Mouse (Mus musculus) heart, postnatal 0 days (tissue): ENCODE measurements at regions not wholly inside any gene's neighbourhood (a gene's known extent, or its start where the extent isn't known, plus 50 kb on each side); places are given as distances from the start of the nearest gene placed in this dataset.
"Not testable (repeated sequence)": the region's sequence is repeated elsewhere in the genome, so short reads cannot be mapped to it uniquely, and the experiment has no call there.

Experiments used
- ATAC-seq: fragments of 200-750 bp; cut with Nextera tagmentation; 2 replicates; pipeline ENCODE4 v1.8.0; 2017; ENCODE audit warnings: low read depth, moderate number of reproducible peaks, moderate library complexity; ENCODE audit not compliant: insufficient read depth
- DNase-seq: peaks from one replicate; pipeline ENCODE4 v3.0.0-alpha.2; 2016; ENCODE audit warnings: low spot score
- H3K27ac ChIP-seq: fragments of 300-500 bp; sonication (generic); 2 replicates; pipeline ENCODE4 v1.5.1; 2014; ENCODE audit warnings: low read depth, mild to moderate bottlenecking
- H3K27me3 ChIP-seq: fragments of 300-500 bp; sonication (generic); 2 replicates; pipeline ENCODE4 v1.6.1; 2014; ENCODE audit warnings: low read length, mixed read lengths; ENCODE audit not compliant: control insufficient read depth, insufficient read depth
- H3K36me3 ChIP-seq: fragments of 300-500 bp; sonication (generic); replicated peaks from 2 replicates; pipeline ENCODE4 v1.6.1; 2014; ENCODE audit warnings: low read length, mixed read lengths; ENCODE audit not compliant: control insufficient read depth, insufficient read depth
- H3K4me1 ChIP-seq: fragments of 300-500 bp; sonication (generic); 2 replicates; pipeline ENCODE4 v1.6.1; 2014; ENCODE audit warnings: antibody characterized with exemption; ENCODE audit not compliant: control insufficient read depth, insufficient read depth
- H3K4me2 ChIP-seq: fragments of 300-500 bp; sonication (generic); 2 replicates; pipeline ENCODE4 v1.6.1; 2014; ENCODE audit warnings: low read depth, mild to moderate bottlenecking, low read length, moderate library complexity
- H3K4me3 ChIP-seq: fragments of 300-500 bp; sonication (generic); 2 replicates; pipeline ENCODE4 v1.5.1; 2014; ENCODE audit warnings: low read depth, low read length
- H3K9ac ChIP-seq: fragments of 300-500 bp; sonication (generic); replicated peaks from 2 replicates; pipeline ENCODE4 v1.6.1; 2014; ENCODE audit warnings: low read depth, low read length, mixed read lengths
- H3K9me3 ChIP-seq: fragments of 300-500 bp; sonication (generic); replicated peaks from 2 replicates; pipeline ENCODE4 v1.6.1; 2016; ENCODE audit warnings: low read length; ENCODE audit not compliant: control insufficient read depth
- CTCF ChIP-seq: IDR thresholded peaks from 2 replicates; pipeline ENCODE4 v1.5.1; 2016; ENCODE audit warnings: antibody characterized with exemption, control low read depth, low read depth
- EP300 ChIP-seq: IDR thresholded peaks from 2 replicates; pipeline ENCODE4 v1.6.1; 2016; ENCODE audit warnings: antibody characterized with exemption, low read depth
- WGBS: fragments of 180-500 bp; shearing (Covaris S2); extraction: QIAGEN DNeasy Blood & Tissue Kit; methylation state at CpG from one replicate; pipeline ENCODE4 v1.1.7; 2014; 5-methylcytosine and 5-hydroxymethylcytosine counted together

DNA sequence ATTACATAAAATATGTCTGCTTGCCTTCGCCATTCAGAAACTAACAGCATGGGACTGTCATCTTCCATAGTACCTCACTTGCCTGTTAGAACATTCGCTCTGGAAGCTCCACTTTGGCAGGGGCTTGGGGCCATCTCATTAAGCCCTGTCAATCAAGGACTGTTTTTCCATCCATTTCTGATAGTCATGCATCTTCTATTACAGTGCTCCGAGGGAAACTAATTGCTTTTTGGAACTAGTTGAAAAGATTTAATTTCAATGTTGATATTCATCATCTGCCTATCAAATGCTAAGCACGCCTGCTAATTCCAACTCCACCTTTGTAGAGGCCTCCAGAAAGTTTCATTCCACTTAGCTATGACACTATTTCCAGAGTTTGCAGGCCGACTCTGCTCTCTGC, 232.7 kb downstream of the Diras2 start:
- DNase-seq (no peak), ATAC-seq (no peak)
- TF ChIP-seq EP300 = no peak
- TF ChIP-seq CTCF = no peak
- Histone ChIP-seq H3K36me3 (no peaks in the 10 kb centered on the region), H3K9me3 (no peaks in the 10 kb centered on the region), H3K4me2 (no peak overlapping the region), H3K27ac (no peak overlapping the region), H3K27me3 (no peaks in the 10 kb centered on the region), H3K4me1 (no peaks in the 10 kb centered on the region), H3K9ac (no peak overlapping the region), H3K4me3 (no peak overlapping the region)
- WGBS = 75% methylated on average over 5 of the region's 5 CpGs

DNA sequence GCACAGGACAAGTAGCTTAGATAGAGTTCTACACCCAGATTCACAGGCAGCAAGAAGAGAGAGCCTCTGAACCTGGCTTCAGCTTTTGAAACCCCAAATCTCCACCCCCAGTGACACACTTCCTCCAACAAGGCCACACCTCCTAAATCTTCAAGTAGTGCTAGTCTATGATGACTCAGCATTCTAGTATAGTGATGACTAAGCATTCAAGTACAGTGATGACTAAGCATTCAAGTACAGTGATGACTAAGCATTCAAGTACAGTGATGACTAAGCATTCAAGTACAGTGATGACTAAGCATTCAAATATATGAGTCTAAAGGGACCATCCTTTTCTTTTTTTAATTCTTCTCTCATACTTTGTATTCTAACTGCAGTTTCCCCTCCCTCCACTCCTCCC, 225.8 kb downstream of the Diras2 start:
- H3K4me3 ChIP-seq, H3K9ac ChIP-seq, DNase-seq, H3K36me3 ChIP-seq, H3K27me3 ChIP-seq, H3K9me3 ChIP-seq, H3K27ac ChIP-seq, ATAC-seq, H3K4me1 ChIP-seq, H3K4me2 ChIP-seq: not testable (repeated sequence)

DNA sequence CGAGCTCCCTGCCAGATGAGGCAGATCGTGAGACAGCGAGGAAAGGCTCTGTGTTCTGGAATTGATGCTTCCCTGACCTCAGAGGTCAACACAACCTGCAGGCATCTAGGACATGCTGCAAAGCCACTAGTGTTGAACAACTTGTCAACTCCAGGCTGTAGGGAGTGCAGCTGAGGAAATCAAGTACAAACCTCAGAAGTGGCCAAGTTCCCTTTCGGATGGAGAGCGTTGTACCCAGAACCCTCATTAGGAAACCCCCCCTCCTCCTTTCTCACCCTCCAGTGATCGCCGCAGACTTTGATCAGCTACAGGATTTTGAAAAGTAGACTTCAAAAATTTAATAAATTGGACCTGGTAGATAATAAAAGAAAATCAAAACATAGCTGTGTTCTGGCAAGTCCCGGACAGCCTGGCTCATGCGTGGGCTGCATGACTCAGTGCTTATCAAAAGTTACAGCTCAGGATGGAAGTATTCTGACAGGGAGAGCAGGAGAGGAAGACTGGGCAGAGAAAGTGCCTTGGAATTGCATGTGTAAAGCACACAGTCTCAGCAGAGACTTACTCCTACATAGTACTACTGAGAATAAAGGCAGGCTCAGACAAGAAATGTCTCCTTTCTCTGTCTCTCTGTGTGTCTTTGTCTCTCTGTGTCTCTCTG, 224.2 kb downstream of the Diras2 start:
- 49% methylated on average over 9 of the region's 9 CpGs for WGBS
- no peak for ATAC-seq
- Histone ChIP-seq H3K27me3 (no peaks in the 10 kb centered on the region), H3K4me1 (no peaks in the 10 kb centered on the region), H3K9ac (no peak overlapping the region), H3K27ac (no peak overlapping the region), H3K36me3 (no peaks in the 10 kb centered on the region), H3K4me2 (no peak overlapping the region), H3K4me3 (no peak overlapping the region), H3K9me3 (no peaks in the 10 kb centered on the region)
- TF ChIP-seq CTCF = no peak
- TF ChIP-seq EP300 = no peak
- DNase-seq = peak; percentile 31

DNA sequence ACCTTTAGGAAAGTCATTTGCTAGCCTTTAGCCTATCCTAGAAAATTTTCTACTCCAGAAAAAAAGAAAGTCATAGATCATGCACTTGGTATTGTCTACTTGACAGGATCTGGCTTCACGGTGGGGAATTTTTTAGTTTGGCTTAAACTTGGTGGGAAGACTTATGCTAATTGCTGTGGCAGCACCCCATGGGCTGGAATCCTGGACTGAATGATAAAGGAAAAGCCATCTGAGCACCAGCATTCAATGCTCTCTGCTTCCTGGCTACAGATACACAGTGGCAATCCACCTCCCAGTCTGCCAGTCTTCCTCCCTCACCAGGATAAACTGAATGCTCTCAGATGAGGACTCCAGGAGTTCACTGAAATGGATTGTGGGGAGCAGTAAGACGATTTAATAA, 220.1 kb downstream of the Diras2 start:
- Histone ChIP-seq H3K4me1 (no peaks in the 10 kb centered on the region), H3K27me3 (no peaks in the 10 kb centered on the region), H3K4me3 (no peak overlapping the region), H3K36me3 (no peaks in the 10 kb centered on the region), H3K9ac (no peak overlapping the region), H3K27ac (no peak overlapping the region), H3K4me2 (no peak overlapping the region), H3K9me3 (no peaks in the 10 kb centered on the region)
- TF ChIP-seq CTCF (no peak), EP300 (no peak)
- WGBS = 48% methylated on average over 2 of the region's 2 CpGs
- DNase-seq (no peak), ATAC-seq (no peak)

DNA sequence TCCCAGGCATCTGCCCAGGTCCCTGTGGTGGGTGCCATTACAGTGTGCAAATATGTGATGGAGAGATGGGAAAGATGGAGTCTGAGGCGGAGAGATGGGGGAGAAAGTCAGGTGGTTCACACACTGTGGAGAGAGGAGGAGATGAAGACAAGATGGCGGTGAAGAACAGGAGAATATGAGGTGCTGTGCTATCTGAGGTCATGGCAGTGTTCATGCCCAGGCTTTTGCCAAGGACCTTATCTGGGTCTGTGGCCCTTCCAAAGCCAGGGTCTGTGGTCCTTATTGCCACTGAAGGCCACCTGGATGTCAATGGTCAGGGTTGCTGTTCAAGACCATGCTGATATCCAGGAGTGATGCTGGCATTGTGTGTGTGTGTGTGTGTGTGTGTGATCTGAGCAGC, 212.8 kb downstream of the Diras2 start:
- Histone ChIP-seq H3K9me3 (no peaks in the 10 kb centered on the region), H3K27ac (no peak overlapping the region), H3K36me3 (no peaks in the 10 kb centered on the region), H3K4me3 (no peak overlapping the region), H3K9ac (no peak overlapping the region), H3K4me1 (no peaks in the 10 kb centered on the region), H3K4me2 (no peak overlapping the region), H3K27me3 (no peaks in the 10 kb centered on the region)
- DNase-seq = no peak
- no peak for ATAC-seq
- TF ChIP-seq EP300 (no peak), CTCF (no peak)
- 89% methylated on average over 2 of the region's 2 CpGs for WGBS

- no peaks in the 10 kb centered on the region for H3K27me3 ChIP-seq
- ATAC-seq (no peak), DNase-seq (no peak)
- H3K4me3 ChIP-seq = no peak overlapping the region
- H3K4me2 ChIP-seq = no peak overlapping the region
- H3K36me3 ChIP-seq = no peaks in the 10 kb centered on the region
- H3K9ac ChIP-seq = no peak overlapping the region
- no peaks in the 10 kb centered on the region for H3K4me1 ChIP-seq
- no peak for TF ChIP-seq CTCF
- no peak for TF ChIP-seq EP300
- 42% methylated on average over 3 of the region's 3 CpGs for WGBS
- no peak overlapping the region for H3K27ac ChIP-seq
- no peaks in the 10 kb centered on the region for H3K9me3 ChIP-seq
Measured at GRCm38 (mm10) chr13:52323691-52324090, 207.4 kb downstream of the Diras2 start.

GRCm38 (mm10) chr13:52324378-52324777, 206.7 kb downstream of the Diras2 start:
- not testable (repeated sequence) for H3K27me3 ChIP-seq, H3K9ac ChIP-seq, H3K4me3 ChIP-seq, DNase-seq, H3K4me2 ChIP-seq, H3K9me3 ChIP-seq, H3K4me1 ChIP-seq, H3K27ac ChIP-seq, H3K36me3 ChIP-seq, ATAC-seq
- WGBS = 82% methylated on average over 3 of the region's 3 CpGs

DNA sequence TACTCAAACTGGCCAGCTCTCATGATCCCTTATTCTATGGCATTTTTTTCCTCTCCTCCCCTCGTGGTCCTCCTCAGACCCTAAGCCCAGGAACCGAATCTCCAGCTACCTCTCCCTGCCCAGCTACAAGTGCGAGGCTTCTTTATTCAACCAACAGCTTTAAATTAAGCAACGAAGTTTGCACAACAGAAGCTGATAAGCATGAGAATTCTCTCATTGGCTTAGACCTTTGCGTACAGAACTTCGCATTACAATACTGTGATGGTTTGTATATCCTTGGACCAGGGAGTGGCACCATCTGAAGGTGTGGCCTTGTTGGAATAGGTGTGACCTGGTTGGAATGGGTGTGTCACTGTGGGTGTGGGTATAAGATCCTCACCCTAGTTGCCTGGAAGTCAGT, 205.4 kb downstream of the Diras2 start:
- ATAC-seq, H3K4me1 ChIP-seq, H3K27ac ChIP-seq, H3K9me3 ChIP-seq, H3K9ac ChIP-seq, H3K36me3 ChIP-seq, H3K27me3 ChIP-seq, DNase-seq, H3K4me3 ChIP-seq, H3K4me2 ChIP-seq: not testable (repeated sequence)
- 85% methylated on average over 6 of the region's 6 CpGs for WGBS
